Mouse (Mus musculus): ENCODE data around the gene Foxd1. TPM values are rescaled to one million over a fixed set of nuclear protein-coding genes. Genes with fewer than 3 reads are reported as not detected.

Foxd1 gene
- polyA plus RNA-seq (2015; fragmentation: Nextera tagmentation; extraction: Ambion mirVana): 0.55 and 0.56 TPM in 2 replicates

DNA sequence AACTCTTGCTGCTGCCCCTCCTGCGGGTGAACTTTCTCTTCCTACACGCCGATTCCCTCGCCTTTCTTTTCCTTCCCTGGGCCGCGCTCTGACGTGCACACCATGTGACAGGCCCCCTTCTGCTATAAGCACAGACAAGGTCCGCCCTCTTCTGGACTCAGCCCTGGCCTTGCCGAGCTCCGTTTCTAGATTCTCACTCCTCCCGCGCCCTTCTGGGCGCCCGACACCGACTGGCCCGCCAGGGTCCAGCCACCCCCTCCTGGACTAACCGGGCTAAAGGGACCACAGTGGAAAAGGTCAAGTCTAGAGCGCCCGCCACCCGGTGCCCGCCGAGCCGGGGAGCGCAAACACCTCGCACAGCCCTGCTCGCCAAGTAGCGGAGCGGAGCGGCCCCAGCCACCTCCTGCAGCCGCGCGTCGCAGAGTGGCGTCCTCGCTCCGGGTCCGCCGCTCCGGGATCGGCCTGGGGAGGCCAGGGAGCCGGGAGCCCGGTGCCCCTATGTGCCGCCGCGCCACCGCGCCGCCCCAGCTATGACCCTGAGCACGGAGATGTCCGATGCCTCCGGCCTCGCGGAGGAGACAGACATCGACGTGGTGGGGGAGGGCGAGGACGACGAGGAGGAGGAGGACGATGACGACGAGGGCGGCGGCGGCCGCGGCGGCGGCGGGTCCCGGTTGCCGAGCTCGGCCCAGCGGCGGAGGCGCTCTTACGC lies at the start of gene Foxd1:
Foxd1 (plus strand) TSS at position 153 of the 712 bp plus-strand sequence.
- no peak within 1 kb of the TSS for H3K27ac ChIP-seq (replicated peaks)
- peak within 1 kb of the TSS; percentile 49 for H3K4me2 ChIP-seq (replicated peaks)
- H3K9ac ChIP-seq (replicated peaks): peak within 1 kb of the TSS; percentile 26
- H3K4me1 ChIP-seq: peaks cover 24% of the 10 kb centered on the region
- WGBS: under 1% methylated on average over 44 of the region's 76 CpGs
- peak; percentile 78 for ATAC-seq (replicated peaks)
- no peaks in the 10 kb centered on the region for H3K9me3 ChIP-seq
- peak within 1 kb of the TSS; percentile 39 for H3K4me3 ChIP-seq
- H3K36me3 ChIP-seq: no peaks in the 10 kb centered on the region
- H3K27me3 ChIP-seq: peaks cover 75% of the 10 kb centered on the region

GRCm38 (mm10) chr13:98305257-98305656 lies 48.8 kb upstream of the Foxd1 start:
- 88% methylated on average over 9 of the region's 9 CpGs for WGBS
- H3K4me1 ChIP-seq: peaks cover 7% of the 10 kb centered on the region; the same call in 1 of the 2 replicates
- H3K9me3 ChIP-seq: no peaks in the 10 kb centered on the region
- no peaks in the 10 kb centered on the region for H3K27me3 ChIP-seq
- no peak overlapping the region for H3K9ac ChIP-seq (replicated peaks)
- no peak overlapping the region for H3K4me3 ChIP-seq
- H3K27ac ChIP-seq (replicated peaks): no peak overlapping the region
- no peak overlapping the region for H3K4me2 ChIP-seq (replicated peaks)
- H3K36me3 ChIP-seq: peaks cover 21% of the 10 kb centered on the region
- no peak for ATAC-seq (replicated peaks)

DNA sequence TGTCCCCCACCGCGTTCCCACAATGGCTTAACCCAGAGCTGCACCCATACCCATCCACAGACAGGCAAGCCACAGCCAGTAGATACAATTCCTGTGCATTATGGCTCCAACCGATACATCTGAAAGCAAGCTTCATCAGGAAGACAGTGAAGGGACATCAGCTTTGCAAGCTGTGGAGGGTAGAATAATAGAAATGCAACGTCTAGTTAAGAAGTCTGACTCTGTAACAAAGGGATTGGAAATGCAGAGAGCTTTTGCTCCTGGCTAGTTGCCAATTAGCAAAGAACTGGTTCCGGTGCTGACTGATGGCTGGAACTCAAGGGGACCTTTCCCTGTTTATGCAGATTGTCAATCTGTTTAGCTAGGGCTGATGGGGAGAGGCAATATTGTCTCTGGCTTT lies 47.6 kb upstream of the Foxd1 start:
- Histone ChIP-seq H3K27ac (replicated peaks) (peak overlapping the region; percentile 59), H3K4me3 (no peak overlapping the region), H3K9ac (replicated peaks) (no peak overlapping the region), H3K9me3 (no peaks in the 10 kb centered on the region), H3K27me3 (no peaks in the 10 kb centered on the region), H3K4me1 (peaks cover 7% of the 10 kb centered on the region; the same call in 1 of the 2 replicates), H3K36me3 (peaks cover 32% of the 10 kb centered on the region), H3K4me2 (replicated peaks) (no peak overlapping the region)
- 22% methylated on average over 5 of the region's 5 CpGs for WGBS
- ATAC-seq (replicated peaks): 0 out of 2 replicates have a peak, but pooled peaks have one; percentile 44

- Histone ChIP-seq H3K27me3 (no peaks in the 10 kb centered on the region), H3K4me3 (no peak overlapping the region), H3K9ac (replicated peaks) (no peak overlapping the region), H3K9me3 (no peaks in the 10 kb centered on the region), H3K27ac (replicated peaks) (peak overlapping the region; percentile 49), H3K4me2 (replicated peaks) (no peak overlapping the region), H3K36me3 (peaks cover 38% of the 10 kb centered on the region), H3K4me1 (peaks cover 7% of the 10 kb centered on the region; the same call in 1 of the 2 replicates)
- no peak for ATAC-seq (replicated peaks)
- WGBS: 56% methylated on average over 14 of the region's 14 CpGs
These were observed 47.1 kb upstream of the Foxd1 start for GRCm38 (mm10) chr13:98306852-98307475.

DNA sequence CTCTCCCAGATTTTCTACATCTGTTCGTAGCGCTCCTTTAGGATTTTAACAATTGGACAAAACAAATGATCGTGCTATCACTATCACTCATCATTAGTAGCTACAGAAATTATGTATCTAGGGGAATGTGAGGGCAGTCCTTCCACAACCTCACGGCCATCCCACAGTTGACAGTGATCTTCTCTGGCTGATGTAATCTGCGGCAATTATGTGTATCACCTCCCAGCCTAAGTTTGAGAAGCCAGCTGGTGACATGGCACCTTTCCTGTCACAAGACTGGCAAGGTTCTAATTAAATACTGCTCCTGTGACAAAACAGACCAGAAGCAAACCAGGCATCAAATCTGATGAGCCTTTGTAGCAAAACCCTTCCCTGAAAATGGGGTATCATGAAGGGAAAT lies 46.0 kb upstream of the Foxd1 start:
- no peaks in the 10 kb centered on the region for H3K27me3 ChIP-seq
- no peak overlapping the region for H3K27ac ChIP-seq (replicated peaks)
- no peaks in the 10 kb centered on the region for H3K9me3 ChIP-seq
- H3K4me3 ChIP-seq: no peak overlapping the region
- peaks cover 7% of the 10 kb centered on the region; the same call in 1 of the 2 replicates for H3K4me1 ChIP-seq
- WGBS: 73% methylated on average over 5 of the region's 5 CpGs
- H3K4me2 ChIP-seq (replicated peaks): no peak overlapping the region
- H3K36me3 ChIP-seq: peaks cover 46% of the 10 kb centered on the region
- ATAC-seq (replicated peaks): no peak
- H3K9ac ChIP-seq (replicated peaks): no peak overlapping the region

DNA sequence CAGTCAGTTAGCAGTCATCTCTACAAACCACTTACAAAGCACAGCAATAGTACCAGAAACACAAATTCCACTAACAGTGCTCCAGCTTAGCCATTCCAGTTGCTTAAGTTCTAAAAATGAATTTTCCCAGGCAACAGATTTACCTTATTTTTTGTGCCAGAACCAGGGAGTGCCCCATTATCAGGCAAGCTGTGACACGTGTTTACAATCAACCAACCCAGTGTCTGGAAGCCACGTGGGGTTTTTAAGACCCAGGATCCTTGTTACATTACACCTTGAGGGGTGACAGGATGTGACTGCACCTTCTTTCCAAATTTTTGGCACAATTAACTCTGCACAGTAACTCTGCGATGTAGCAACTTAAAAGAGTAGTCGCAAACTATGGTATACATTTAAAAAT lies 45.3 kb upstream of the Foxd1 start:
- Histone ChIP-seq H3K4me2 (replicated peaks) (no peak overlapping the region), H3K27me3 (no peaks in the 10 kb centered on the region), H3K27ac (replicated peaks) (no peak overlapping the region), H3K9me3 (no peaks in the 10 kb centered on the region), H3K4me1 (peaks cover 7% of the 10 kb centered on the region; the same call in 1 of the 2 replicates), H3K36me3 (peaks cover 54% of the 10 kb centered on the region), H3K4me3 (no peak overlapping the region), H3K9ac (replicated peaks) (no peak overlapping the region)
- ATAC-seq (replicated peaks): no peak
- 82% methylated on average over 4 of the region's 4 CpGs for WGBS

GRCm38 (mm10) chr13:98311597-98311996 lies 42.4 kb upstream of the Foxd1 start:
- no peak overlapping the region for H3K4me3 ChIP-seq
- H3K9ac ChIP-seq (replicated peaks): no peak overlapping the region
- ATAC-seq (replicated peaks): no peak
- H3K27me3 ChIP-seq: no peaks in the 10 kb centered on the region
- 97% methylated on average over 5 of the region's 5 CpGs for WGBS
- no peak overlapping the region for H3K27ac ChIP-seq (replicated peaks)
- H3K9me3 ChIP-seq: no peaks in the 10 kb centered on the region
- H3K36me3 ChIP-seq: peaks cover 61% of the 10 kb centered on the region
- peaks cover 22% of the 10 kb centered on the region for H3K4me1 ChIP-seq
- no peak overlapping the region for H3K4me2 ChIP-seq (replicated peaks)

DNA sequence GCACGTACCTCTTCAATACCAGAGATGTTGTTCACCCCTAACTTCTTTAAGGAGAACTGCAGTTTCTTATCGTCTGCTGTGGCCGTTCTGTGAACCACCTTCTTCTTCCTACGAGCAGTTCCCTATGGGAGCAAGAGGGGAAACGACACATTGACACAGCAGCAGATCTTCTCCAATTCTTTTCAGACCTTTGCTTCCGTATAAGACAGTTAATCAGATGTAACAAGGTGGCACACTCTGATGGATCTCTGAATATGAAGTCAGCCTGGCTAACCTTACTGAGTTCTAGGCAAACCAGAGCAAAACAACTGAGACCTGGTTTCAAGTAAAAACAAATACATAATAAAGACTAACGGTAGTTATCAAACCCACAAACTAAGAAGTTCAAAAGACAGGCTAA lies 40.4 kb upstream of the Foxd1 start:
- Histone ChIP-seq H3K4me1 (peaks cover 26% of the 10 kb centered on the region), H3K27ac (replicated peaks) (no peak overlapping the region), H3K4me2 (replicated peaks) (no peak overlapping the region), H3K9ac (replicated peaks) (no peak overlapping the region), H3K36me3 (peaks cover 53% of the 10 kb centered on the region), H3K4me3 (no peak overlapping the region), H3K9me3 (no peaks in the 10 kb centered on the region), H3K27me3 (no peaks in the 10 kb centered on the region)
- 85% methylated on average over 7 of the region's 7 CpGs for WGBS
- no peak for ATAC-seq (replicated peaks)

GRCm38 (mm10) chr13:98315124-98315523 lies 38.9 kb upstream of the Foxd1 start:
- H3K27me3 ChIP-seq: no peaks in the 10 kb centered on the region
- no peaks in the 10 kb centered on the region for H3K9me3 ChIP-seq
- no peak overlapping the region for H3K27ac ChIP-seq (replicated peaks)
- H3K4me2 ChIP-seq (replicated peaks): peak overlapping the region; percentile 72; the same call in 1 of the 2 replicates
- whole genome bisulfite sequencing: 73% methylated on average over 4 of the region's 4 CpGs
- peaks cover 42% of the 10 kb centered on the region for H3K36me3 ChIP-seq
- H3K4me3 ChIP-seq: peak overlapping the region; percentile 98; the same call in 1 of the 2 replicates
- H3K9ac ChIP-seq (replicated peaks): no peak overlapping the region
- H3K4me1 ChIP-seq: peaks cover 26% of the 10 kb centered on the region
- no peak for ATAC-seq (replicated peaks)

DNA sequence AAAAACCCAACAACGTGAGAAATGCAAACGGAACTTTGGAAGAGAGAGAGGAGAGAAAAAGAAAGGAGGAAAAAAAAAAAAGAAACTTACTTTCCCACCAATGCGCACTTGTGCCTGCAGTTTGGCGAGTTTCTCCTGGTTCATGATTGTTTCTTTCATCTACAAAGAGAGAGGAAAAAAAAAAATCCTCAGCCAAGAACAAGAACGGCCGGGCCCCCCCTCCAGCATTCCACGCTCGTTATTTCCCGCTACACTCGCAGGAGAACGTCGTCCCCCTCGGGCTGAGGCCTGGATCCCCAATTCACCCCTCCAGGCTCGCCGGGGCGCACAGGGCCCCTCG lies 37.9 kb upstream of the Foxd1 start:
- Histone ChIP-seq H3K4me1 (peaks cover 26% of the 10 kb centered on the region), H3K36me3 (peaks cover 32% of the 10 kb centered on the region), H3K4me3 (peak overlapping the region; percentile 98), H3K27me3 (no peaks in the 10 kb centered on the region), H3K9ac (replicated peaks) (peak overlapping the region; percentile 97), H3K9me3 (no peaks in the 10 kb centered on the region), H3K27ac (replicated peaks) (peak overlapping the region; percentile 91), H3K4me2 (replicated peaks) (peak overlapping the region; percentile 72)
- ATAC-seq (replicated peaks): no peak
- under 1% methylated on average over 17 of the region's 17 CpGs for WGBS

DNA sequence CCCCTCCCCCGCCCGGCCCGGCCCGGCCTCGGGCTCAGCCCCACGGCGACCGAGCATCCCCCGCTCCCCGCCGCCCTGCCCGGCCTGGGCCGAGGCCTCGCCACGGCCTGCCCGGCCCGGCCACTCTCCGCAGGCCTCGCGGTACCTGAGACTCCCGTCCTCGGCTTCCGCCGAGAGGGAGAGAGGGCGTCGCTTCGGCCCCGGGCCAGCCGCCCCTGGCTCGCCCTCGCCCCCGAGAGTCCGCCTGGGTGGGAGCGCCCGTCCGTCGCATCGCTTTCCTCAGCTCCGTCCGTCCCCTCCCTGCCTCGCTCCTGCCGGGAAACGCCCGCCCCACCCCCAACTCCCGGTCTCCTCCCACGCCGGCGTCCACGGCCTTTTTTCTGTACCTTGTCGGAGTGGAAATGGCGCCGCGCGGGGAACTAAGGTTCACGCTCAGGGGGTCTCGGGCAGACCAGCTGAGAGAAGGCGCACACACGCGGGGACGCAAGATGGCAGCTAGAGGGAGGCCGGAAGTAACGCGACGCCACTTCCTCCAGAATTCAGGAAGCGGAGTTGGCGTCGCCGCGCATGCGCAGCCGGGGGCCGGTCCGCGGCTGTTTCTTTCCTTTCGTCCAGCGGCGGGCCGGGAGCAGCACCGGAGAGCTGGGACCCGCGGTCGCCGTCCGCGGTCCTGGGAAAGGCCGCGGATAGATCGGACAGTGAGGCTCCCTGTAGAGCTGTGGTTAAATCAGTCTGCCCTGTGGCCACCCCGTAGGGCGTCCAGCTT lies 37.4 kb upstream of the Foxd1 start, which contains the start of gene Btf3:
Btf3 (minus strand) TSS at position 527 of the 766 bp plus-strand sequence.
- ATAC-seq (replicated peaks): peak; percentile 96
- Histone ChIP-seq H3K4me1 (peaks cover 26% of the 10 kb centered on the region), H3K27ac (replicated peaks) (peak within 1 kb of the TSS; percentile 91), H3K27me3 (no peaks in the 10 kb centered on the region), H3K4me2 (replicated peaks) (peak within 1 kb of the TSS; percentile 72), H3K9ac (replicated peaks) (peak within 1 kb of the TSS; percentile 97), H3K9me3 (no peaks in the 10 kb centered on the region), H3K36me3 (peaks cover 26% of the 10 kb centered on the region), H3K4me3 (peak within 1 kb of the TSS; percentile 98)
- WGBS: under 1% methylated on average over 89 of the region's 90 CpGs

- no peak for ATAC-seq (replicated peaks)
- H3K36me3 ChIP-seq: peaks cover 21% of the 10 kb centered on the region
These were observed 36.8 kb upstream of the Foxd1 start for GRCm38 (mm10) chr13:98317246-98317677.

More at GRCm38 (mm10) chr13:98317246-98317677, 36.8 kb upstream of the Foxd1 start:
- Histone ChIP-seq H3K4me2 (replicated peaks) (peak overlapping the region; percentile 72), H3K27ac (replicated peaks) (peak overlapping the region; percentile 91), H3K4me1 (peaks cover 26% of the 10 kb centered on the region), H3K9me3 (no peaks in the 10 kb centered on the region), H3K9ac (replicated peaks) (peak overlapping the region; percentile 97), H3K27me3 (no peaks in the 10 kb centered on the region), H3K4me3 (peak overlapping the region; percentile 98)
- 2% methylated on average over 16 of the region's 16 CpGs for WGBS

All from forebrain, embryonic 15.5 days (tissue).